Mouse (Mus musculus): Measurements from ENCODE around the gene Nemf.

GRCm38 (mm10) chr12:69268956-69269355, 88.0 kb downstream of the Nemf start:
- no peak for TF ChIP-seq CTCF (IDR thresholded peaks at IDR 0.05; ENCODE audit: extremely low read depth, insufficient read length, insufficient replicate concordance, low read depth, low read length)
- no peak for TF ChIP-seq POLR2A (IDR thresholded peaks at IDR 0.05; ENCODE audit: low read depth, low read length)
